Mouse (Mus musculus) gastrocnemius, adult 18-20 months (tissue): ENCODE measurements at regions not wholly inside any gene's neighbourhood (a gene's known extent, or its start where the extent isn't known, plus 50 kb on each side); places are given as distances from the start of the nearest gene placed in this dataset.
"Not testable (repeated sequence)": the region's sequence is repeated elsewhere in the genome, so short reads cannot be mapped to it uniquely, and the experiment has no call there.

Experiments used
- DNase-seq: peaks from one replicate; pipeline ENCODE4 v3.0.0; 2021; ENCODE audit warnings: low spot score

DNA sequence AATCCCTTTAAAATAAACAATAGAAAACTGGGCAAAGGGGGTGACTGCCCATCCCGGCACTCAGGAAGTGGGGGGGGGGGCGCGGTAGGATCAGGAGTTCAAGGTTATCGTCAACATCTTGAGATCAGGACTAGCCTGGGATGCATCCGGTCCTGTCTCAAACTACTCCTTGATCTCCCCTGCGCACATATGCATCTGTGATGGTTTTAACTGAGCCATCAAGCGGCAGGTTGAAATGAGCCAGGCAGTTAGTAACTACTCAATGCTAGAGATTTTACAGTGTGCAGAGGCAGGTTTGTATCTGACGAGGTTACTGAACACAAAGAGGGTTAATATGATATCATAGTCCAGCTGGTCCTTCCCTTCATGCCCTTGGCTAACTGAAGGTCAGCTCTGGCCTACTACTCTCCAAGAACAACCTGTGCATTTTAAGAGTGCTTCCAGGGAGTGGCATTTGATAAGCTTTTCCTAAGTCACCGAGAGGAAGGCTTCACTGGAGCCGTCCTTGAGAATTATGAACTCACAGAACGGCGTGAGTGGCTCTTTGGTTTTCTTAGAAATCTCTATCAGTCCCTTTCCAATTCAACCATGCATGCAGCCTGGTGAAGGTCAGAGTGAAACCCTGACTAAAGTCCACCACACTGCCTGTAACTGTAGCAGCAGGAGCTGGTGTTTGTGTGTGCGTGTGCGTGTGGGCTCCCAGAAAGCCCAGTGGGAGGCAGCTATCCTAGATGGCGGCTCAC is 340.1 kb downstream of the Diras2 start:
- no peak for DNase-seq

GRCm38 (mm10) chr13:52196917-52197316 is 334.2 kb downstream of the Diras2 start:
- DNase-seq: no peak

DNA sequence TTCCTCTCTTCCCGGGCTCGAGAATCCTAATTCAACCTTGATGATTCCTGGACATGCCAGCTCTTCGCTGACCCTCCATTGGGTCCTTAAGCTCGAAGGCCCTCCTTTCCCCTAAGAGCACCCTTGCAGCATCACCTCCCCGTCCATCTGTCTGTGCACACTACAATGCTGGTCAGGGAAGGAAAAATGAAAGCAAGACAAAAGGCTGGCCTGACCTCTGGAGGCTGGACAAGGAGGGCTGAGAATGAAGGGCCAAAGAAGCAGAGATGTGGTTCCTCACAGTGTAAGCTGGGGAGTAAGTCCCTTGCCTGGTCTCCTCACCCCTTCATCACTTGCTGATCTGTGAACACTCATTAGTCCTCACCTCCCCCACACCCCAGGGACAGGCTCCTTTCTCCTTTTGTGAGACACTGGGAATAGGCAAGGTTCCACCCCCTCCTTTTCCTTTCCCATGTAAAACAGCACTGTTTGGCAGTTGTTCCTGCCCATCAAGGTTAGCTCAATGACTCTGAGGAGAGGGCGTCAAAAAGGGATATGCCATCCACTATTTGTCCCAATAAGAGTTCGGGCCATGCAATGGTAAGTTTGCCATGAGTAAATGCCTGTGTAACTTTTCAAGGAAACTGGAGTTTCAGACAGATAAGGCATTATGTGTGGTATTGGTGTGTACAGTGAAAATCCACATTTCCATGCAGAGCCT is 332.3 kb downstream of the Diras2 start:
- no peak for DNase-seq

DNA sequence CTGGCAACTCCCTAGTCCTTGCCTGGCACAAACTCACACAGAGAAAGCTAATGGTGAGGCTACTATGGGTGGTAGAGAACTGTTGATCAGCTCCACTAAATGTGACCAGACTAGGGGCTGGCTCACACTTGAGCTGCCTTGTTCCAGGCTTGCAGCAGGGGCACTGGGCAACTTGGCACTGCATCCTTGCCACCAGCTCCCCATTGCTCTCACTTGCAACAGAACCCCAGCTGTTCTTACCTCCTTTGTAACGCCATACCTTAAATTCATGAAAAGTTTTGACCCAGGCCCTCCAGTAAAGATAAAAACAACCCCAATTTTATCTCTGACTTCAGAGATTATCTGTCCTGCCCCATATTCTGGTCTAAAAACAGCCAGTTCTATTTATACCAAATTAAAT is 328.7 kb downstream of the Diras2 start:
- DNase-seq: no peak

DNA sequence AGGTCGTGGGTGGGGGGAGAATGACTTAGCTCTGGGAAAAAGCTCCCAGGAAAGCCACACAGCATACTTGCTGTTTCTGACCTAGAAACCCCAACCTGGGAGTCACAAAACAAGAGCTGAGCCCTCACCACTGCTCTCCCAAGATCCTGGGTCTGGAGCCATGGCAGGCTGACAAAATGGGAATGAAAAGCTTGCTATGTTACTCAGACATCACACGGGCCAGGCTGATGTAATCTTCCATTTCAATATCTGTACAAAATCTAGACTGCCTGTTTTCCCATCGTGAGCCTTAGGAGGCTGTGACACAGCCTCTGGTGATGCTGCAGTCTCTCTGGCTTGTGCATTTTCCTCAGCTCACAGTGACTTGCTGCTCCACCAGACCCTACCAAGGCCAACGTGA is 325.1 kb downstream of the Diras2 start:
- DNase-seq: peak; percentile 25

- DNase-seq: peak; percentile 45
These were observed 314.7 kb downstream of the Diras2 start for GRCm38 (mm10) chr13:52216343-52216742.

DNA sequence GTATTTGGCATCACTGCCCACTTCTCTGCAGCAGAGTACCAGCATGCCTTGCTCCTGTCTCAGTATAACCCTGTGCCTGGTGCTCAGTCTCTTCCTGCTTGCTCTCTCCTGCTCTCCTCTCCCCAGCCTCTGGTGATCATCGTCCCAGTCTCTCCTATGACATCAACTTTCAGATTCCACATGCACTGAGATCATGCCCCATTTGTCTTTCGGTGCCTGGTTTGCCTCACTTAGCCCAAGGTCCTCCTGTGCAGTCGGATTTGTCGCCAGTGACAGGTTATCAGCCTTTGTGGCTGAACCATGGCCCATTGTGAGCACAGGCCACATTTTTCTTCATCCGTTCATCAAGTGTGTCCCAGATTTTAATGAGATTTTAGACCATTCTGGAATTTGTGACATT is 314.0 kb downstream of the Diras2 start:
- DNase-seq: no peak

GRCm38 (mm10) chr13:52217741-52218140 is 313.3 kb downstream of the Diras2 start:
- DNase-seq: no peak

- peak; percentile 82 for DNase-seq
These were observed 308.6 kb downstream of the Diras2 start for GRCm38 (mm10) chr13:52222315-52223097.

- peak; percentile 70 for DNase-seq
These were observed 307.7 kb downstream of the Diras2 start for GRCm38 (mm10) chr13:52223098-52223962.

- DNase-seq: peak; percentile 68
These were observed 297.1 kb downstream of the Diras2 start for GRCm38 (mm10) chr13:52233971-52234370.

DNA sequence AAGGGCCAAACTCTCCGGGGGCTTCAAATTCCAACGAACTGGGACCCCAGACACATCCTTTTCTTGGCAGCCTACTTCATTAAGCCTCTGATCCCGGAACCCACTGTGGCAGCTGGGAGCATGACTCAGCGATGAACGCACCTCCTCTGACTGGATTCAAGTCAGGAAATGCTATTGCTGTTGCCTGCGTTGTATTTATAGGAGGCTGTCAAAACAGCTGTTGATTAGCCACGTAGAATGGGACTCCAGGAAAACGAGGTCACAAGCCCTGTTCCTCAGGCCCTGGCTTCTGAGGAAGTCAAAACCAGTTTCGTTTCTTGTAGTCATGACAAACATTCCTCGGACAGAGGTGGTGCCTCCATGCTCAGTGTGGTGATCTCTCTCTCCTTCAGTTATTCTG is 295.0 kb downstream of the Diras2 start:
- peak; percentile 55 for DNase-seq

- no peak for DNase-seq
These were observed 291.5 kb downstream of the Diras2 start for GRCm38 (mm10) chr13:52239563-52239962.

DNA sequence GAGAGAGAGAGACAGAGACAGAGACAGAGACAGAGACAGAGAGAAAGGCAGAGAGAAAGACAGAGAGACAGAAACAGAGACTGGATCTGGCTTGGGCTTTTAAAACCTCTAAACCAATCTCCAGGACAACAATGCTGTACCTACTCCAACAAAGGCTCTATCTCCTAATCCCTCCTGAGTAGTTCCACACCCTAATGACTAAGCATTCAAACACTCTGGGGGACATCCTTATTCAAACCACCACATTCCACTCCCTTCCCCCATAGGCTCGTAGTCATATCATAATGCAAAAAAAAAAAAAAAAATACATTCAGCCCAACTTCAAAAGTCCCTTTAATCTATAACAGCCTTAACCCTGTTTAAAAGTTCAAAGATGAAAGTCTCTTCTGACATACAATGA is 289.3 kb downstream of the Diras2 start:
- DNase-seq: no peak

DNA sequence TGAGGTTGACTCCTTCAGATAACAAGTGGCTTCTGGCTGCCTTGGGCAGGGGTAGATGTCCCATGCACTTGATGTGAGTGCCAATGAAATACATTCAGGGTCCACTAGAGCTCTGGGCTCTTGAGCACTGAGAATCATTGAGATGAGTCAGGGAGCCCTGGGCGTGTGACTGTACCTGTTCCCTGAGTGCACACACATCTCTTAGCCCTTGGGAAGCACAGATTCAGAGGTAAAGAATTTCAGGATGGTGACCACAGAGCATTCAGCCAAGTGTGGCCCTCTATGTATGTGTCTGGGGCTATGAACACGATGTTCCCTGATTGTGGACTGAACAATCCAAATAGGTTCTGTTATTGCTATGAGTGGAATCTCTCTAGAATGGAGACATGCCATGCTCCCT is 281.6 kb downstream of the Diras2 start:
- DNase-seq: no peak

GRCm38 (mm10) chr13:52250371-52250770 is 280.7 kb downstream of the Diras2 start:
- no peak for DNase-seq

DNA sequence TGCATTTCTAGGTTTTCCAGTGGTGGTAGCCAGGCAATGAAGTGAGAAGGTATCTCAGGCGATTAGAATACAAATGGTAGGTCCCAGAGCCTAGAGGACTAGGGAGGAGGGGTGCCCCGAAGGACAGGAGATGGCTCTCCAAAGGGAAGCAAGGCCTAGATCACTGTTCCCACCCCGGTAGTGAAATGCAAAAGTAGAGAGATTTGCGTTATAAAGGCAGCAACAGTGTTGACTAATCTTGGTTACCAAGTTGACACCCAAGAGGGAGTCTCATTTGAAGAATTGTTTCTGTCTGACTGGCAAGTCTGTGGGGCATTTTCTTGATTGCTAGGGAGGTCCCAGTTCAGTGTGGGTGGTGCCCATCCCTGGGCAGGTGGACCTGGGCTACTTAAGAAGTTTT is 278.8 kb downstream of the Diras2 start:
- DNase-seq: no peak

DNA sequence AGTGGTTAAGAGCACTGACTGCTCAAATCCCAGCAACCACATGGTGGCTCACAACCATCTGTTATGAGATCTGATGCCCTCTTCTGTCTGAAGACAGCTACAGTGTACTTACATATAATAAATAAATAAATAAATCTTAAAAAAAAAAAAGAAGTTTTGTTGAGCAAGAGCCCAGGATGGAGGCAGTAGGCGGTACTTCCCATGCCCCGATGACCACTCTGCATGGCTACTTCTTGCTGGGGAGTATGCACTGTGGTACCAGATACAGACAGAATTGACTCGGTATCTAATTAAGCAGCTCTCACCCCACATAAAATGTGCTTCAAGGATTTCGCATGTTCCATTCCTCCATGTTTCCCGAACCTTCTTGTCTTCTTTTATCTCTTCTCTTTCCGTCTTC is 278.4 kb downstream of the Diras2 start:
- DNase-seq: not testable (repeated sequence)

DNA sequence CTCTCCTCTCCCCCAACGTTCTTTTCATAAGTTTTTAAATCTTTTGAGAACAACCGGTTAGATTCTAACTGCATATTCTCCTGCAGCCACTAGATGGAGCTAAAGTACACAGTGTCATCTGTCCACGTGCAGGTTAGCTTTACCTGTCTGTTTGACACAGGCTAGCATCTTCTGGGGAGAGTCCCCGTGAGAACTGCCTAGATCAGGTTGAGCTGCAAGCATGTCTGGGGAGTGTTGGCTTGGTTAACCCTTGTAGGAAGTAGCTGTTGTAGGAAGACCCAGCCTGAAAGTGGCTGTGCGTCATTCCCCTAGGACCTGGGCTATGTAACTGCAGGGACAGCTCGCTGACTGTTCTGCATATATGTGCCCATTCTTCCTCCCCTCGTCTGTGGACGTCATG is 277.9 kb downstream of the Diras2 start:
- peak; percentile 17 for DNase-seq

DNA sequence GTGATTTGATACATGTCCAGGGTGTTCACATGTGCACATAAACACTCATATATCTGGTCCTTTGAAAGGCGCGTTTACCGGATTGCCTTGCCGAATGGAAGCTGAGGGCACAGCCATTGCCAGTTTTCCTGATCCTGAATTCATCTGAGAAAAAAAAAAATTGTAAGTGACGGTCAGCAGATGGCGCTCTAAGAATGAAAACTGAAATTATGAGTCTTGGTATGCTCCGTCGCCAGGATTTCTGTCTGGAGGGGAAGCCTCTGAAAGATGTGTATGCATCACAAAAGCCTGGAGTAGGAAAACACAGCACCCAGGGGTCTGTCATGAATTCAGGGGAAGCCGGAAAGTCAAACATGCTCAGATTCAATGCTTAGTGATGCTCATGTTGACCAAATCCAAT is 276.9 kb downstream of the Diras2 start:
- DNase-seq: peak; percentile 12

DNA sequence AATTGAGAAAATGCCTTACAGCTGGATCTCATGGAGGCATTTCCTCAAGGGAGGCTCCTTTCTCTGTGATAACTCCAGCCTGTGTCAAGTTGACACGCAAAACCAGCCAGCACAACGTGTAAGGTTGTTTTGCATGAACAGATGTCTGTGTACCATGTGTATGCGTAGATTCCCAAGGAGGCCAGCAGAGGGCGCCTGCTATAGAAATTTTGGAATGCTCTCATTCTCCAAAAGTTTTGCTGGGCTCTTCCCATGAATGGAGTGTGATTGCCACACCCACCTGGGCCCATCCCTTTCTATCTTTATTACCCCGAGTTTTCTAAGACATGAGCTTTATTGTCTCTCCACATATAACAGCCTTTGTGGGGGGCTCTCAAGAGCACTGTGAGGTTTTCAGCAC is 275.4 kb downstream of the Diras2 start:
- DNase-seq: no peak
